Mouse (Mus musculus) Muller cell, postnatal 12 days (primary cell): ENCODE measurements at regions not wholly inside any gene's neighbourhood (a gene's known extent, or its start where the extent isn't known, plus 50 kb on each side); places are given as distances from the start of the nearest gene placed in this dataset.
"Not testable (repeated sequence)": the region's sequence is repeated elsewhere in the genome, so short reads cannot be mapped to it uniquely, and the experiment has no call there.

Source experiments
- DNase-seq: peaks from one replicate; pipeline ENCODE4 v3.0.0-alpha.2; 2015; ENCODE audit errors: inconsistent ontology term

GRCm38 (mm10) chr16:42546229-42547163, 206.0 kb upstream of the Gap43 start:
- no peak for DNase-seq

- DNase-seq, result peak; percentile 34
Observed at GRCm38 (mm10) chr16:42517321-42517720, 176.9 kb upstream of the Gap43 start.

GRCm38 (mm10) chr16:42515929-42516328, 175.5 kb upstream of the Gap43 start:
- no peak for DNase-seq

- no peak for DNase-seq
Observed at GRCm38 (mm10) chr16:42505107-42505506, 164.7 kb upstream of the Gap43 start.

- DNase-seq, result no peak
Observed at GRCm38 (mm10) chr16:42501713-42502112, 161.3 kb upstream of the Gap43 start.

- DNase-seq, result not testable (repeated sequence)
Observed at GRCm38 (mm10) chr16:42501109-42501508, 160.7 kb upstream of the Gap43 start.

- DNase-seq, result no peak
Observed at GRCm38 (mm10) chr16:42499514-42499913, 159.1 kb upstream of the Gap43 start.

GRCm38 (mm10) chr16:42498368-42498767, 157.9 kb upstream of the Gap43 start:
- no peak for DNase-seq

- no peak for DNase-seq
Observed at GRCm38 (mm10) chr16:42493596-42493995, 153.1 kb upstream of the Gap43 start.

GRCm38 (mm10) chr16:42488745-42489144, 148.3 kb upstream of the Gap43 start:
- peak; percentile 22 for DNase-seq

- peak; percentile 67 for DNase-seq
Observed at GRCm38 (mm10) chr16:42479978-42480377, 139.5 kb upstream of the Gap43 start.

GRCm38 (mm10) chr16:42466976-42467375, 126.5 kb upstream of the Gap43 start:
- DNase-seq, result no peak

GRCm38 (mm10) chr16:42456335-42456984, 116.0 kb upstream of the Gap43 start:
- no peak for DNase-seq

- no peak for DNase-seq
Observed at GRCm38 (mm10) chr16:42453338-42453737, 112.9 kb upstream of the Gap43 start.

GRCm38 (mm10) chr16:42449840-42450444, 109.5 kb upstream of the Gap43 start:
- no peak for DNase-seq

- no peak for DNase-seq
Observed at GRCm38 (mm10) chr16:42444863-42445423, 104.5 kb upstream of the Gap43 start.

- DNase-seq, result peak; percentile 34
Observed at GRCm38 (mm10) chr16:42444408-42444862, 104.0 kb upstream of the Gap43 start.

GRCm38 (mm10) chr16:42440822-42441221, 100.4 kb upstream of the Gap43 start:
- peak; percentile 94 for DNase-seq

- DNase-seq, result no peak
Observed at GRCm38 (mm10) chr16:42431529-42431928, 91.1 kb upstream of the Gap43 start.

- no peak for DNase-seq
Observed at GRCm38 (mm10) chr16:42416673-42417072, 76.2 kb upstream of the Gap43 start.

GRCm38 (mm10) chr16:42412031-42412430, 71.6 kb upstream of the Gap43 start:
- DNase-seq, result not testable (repeated sequence)

- no peak for DNase-seq
Observed at GRCm38 (mm10) chr16:42396596-42396995, 56.1 kb upstream of the Gap43 start.
